Mouse (Mus musculus) hindbrain, embryonic 16.5 days (tissue): Measurements from ENCODE around the gene Rora. TPM values are rescaled to one million over a fixed set of nuclear protein-coding genes. Genes with fewer than 3 reads are reported as not detected.

ENCODE experiments used
- ATAC-seq: fragments of 200-750 bp; cut with Nextera tagmentation; 2 replicates; pipeline ENCODE4 v1.8.0; 2017; ENCODE audit warnings: moderate TSS enrichment, moderate library complexity
- H3K27ac ChIP-seq: fragments of 300-500 bp; sonication (generic); 2 replicates; pipeline ENCODE4 v1.5.1; 2014; ENCODE audit warnings: low read depth, mild to moderate bottlenecking, control low read depth, low read length, moderate library complexity
- H3K27me3 ChIP-seq: fragments of 300-500 bp; sonication (generic); replicated peaks from 2 replicates; pipeline ENCODE4 v1.6.1; 2014; ENCODE audit warnings: low read length; ENCODE audit not compliant: control insufficient read depth, insufficient read depth
- H3K36me3 ChIP-seq: fragments of 300-500 bp; sonication (generic); 2 replicates; pipeline ENCODE4 v1.6.1; 2014; ENCODE audit warnings: mild to moderate bottlenecking, low read length, moderate library complexity, mixed read lengths; ENCODE audit not compliant: control insufficient read depth, insufficient read depth
- H3K4me1 ChIP-seq: fragments of 300-500 bp; sonication (generic); 2 replicates; pipeline ENCODE4 v1.6.1; 2014; ENCODE audit warnings: low read depth, low read length; ENCODE audit not compliant: control insufficient read depth, insufficient read depth
- H3K4me2 ChIP-seq: fragments of 300-500 bp; sonication (generic); 2 replicates; pipeline ENCODE4 v1.6.1; 2014; ENCODE audit warnings: mild to moderate bottlenecking, low read length, control low read depth, moderate library complexity
- H3K4me3 ChIP-seq: fragments of 300-500 bp; sonication (generic); 2 replicates; pipeline ENCODE4 v1.5.1; 2014; ENCODE audit warnings: mild to moderate bottlenecking, low read length, control low read depth, moderate library complexity
- H3K9ac ChIP-seq: fragments of 300-500 bp; sonication (generic); 2 replicates; pipeline ENCODE4 v1.6.1; 2014; ENCODE audit warnings: low read depth, mild to moderate bottlenecking, control low read depth, low read length, moderate library complexity
- H3K9me3 ChIP-seq: fragments of 300-500 bp; sonication (generic); 2 replicates; pipeline ENCODE4 v1.6.1; 2014; ENCODE audit warnings: mild to moderate bottlenecking, low read length, moderate library complexity; ENCODE audit not compliant: control insufficient read depth
- WGBS: fragments of 180-500 bp; shearing (Covaris S2); extraction: QIAGEN DNeasy Blood & Tissue Kit; methylation state at CpG from one replicate; pipeline ENCODE4 v1.1.7; 2014; 5-methylcytosine and 5-hydroxymethylcytosine counted together
- polyA plus RNA-seq: library from polyadenylated mRNA; unstranded; fragments of >200 nt; fragmentation: Nextera tagmentation; extraction: Ambion mirVana; gene quantifications from 2 replicates; pipeline ENCODE4 v1.2.1, GENCODE M21; 2015

The Rora gene
- polyA plus RNA-seq, 1 experiment from 2014 or later, result 38.3 TPM

GRCm38 (mm10) chr9:69013186-69013715 lies 359.7 kb downstream of the Rora start:
- H3K27ac ChIP-seq, result no peak overlapping the region
- no peak for ATAC-seq
- H3K9me3 ChIP-seq, result no peaks in the 10 kb centered on the region
- no peak overlapping the region for H3K9ac ChIP-seq
- no peak overlapping the region for H3K4me3 ChIP-seq
- no peaks in the 10 kb centered on the region for H3K27me3 ChIP-seq
- 0 out of 2 replicates have a peak, but pooled peaks cover 2% of the 10 kb centered on the region for H3K4me1 ChIP-seq
- no peak overlapping the region for H3K4me2 ChIP-seq
- H3K36me3 ChIP-seq, result no peaks in the 10 kb centered on the region
- WGBS, result 76% methylated on average over 7 of the region's 7 CpGs

DNA sequence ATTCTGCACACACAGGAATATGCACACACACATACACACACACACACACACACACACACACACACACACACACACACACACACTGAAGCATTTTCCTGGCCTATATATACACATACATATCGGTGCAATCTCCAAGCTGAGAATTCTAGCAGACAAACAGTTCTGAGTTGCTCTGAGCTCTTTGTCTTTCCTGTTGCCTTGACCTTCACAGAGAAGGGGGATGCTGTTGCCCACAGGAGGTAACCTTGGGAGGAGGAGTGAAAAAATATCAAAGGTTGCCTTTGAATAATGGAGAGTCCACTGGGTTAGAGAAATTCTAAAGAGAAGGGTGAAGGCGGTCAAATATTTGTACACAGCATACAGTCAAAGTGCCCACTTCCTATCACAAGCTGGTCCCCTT lies 360.6 kb downstream of the Rora start:
- Histone ChIP-seq H3K9ac (no peak overlapping the region), H3K36me3 (no peaks in the 10 kb centered on the region), H3K4me3 (no peak overlapping the region), H3K4me2 (no peak overlapping the region), H3K4me1 (0 out of 2 replicates have a peak, but pooled peaks cover 2% of the 10 kb centered on the region), H3K27ac (no peak overlapping the region), H3K27me3 (no peaks in the 10 kb centered on the region), H3K9me3 (no peaks in the 10 kb centered on the region)
- ATAC-seq, result no peak
- 88% methylated on average over 2 of the region's 2 CpGs for WGBS

DNA sequence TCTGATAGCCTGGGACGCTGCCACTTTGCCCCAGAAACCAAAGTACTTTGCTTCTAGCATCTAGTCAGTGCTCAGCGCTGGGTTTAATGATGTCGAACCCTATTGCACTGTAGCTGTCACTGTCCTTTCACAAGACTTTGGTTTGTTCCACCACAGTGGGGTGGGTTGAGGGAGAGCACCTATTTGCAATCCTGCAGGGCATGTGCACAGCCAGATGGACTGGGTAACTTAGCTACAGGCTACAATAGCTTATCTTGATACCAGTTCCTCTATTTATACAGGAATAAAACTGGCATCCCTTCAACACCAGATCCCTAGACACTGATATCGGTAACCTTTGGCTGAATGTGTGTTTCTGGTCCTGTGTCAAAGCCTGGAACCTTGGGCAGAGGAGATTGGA lies 366.8 kb downstream of the Rora start:
- Histone ChIP-seq H3K27me3 (no peaks in the 10 kb centered on the region), H3K9ac (no peak overlapping the region), H3K4me1 (no peaks in the 10 kb centered on the region), H3K27ac (no peak overlapping the region), H3K9me3 (peaks cover 3% of the 10 kb centered on the region; the same call in 1 of the 2 replicates), H3K4me2 (no peak overlapping the region), H3K4me3 (no peak overlapping the region), H3K36me3 (no peaks in the 10 kb centered on the region)
- no peak for ATAC-seq
- 89% methylated on average over 4 of the region's 4 CpGs for WGBS

DNA sequence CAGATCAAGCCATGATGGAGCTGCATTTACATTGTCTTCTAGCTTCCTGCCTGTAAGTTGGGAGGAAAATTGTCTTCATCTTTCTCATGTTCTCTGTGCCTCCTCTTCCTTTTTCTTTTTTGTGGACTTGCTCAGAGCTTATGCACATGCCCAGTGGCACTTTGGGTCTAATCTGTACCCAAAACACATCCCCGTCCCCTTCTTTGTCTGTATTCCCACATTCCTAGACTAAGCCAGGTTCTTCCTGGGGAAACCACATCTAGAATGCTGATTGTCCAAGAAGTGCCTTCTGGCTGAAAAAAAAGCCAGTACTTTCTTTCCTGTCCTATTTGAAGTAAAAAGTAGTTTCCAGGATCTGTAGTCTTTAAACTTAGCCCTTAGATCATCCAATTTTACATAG lies 367.9 kb downstream of the Rora start:
- ATAC-seq, result 0 out of 2 replicates have a peak, but pooled peaks have one; percentile 54
- 80% methylated on average over 1 of the region's 1 CpGs for WGBS
- Histone ChIP-seq H3K4me1 (no peaks in the 10 kb centered on the region), H3K9ac (no peak overlapping the region), H3K36me3 (no peaks in the 10 kb centered on the region), H3K4me3 (no peak overlapping the region), H3K9me3 (peaks cover 3% of the 10 kb centered on the region; the same call in 1 of the 2 replicates), H3K4me2 (no peak overlapping the region), H3K27ac (no peak overlapping the region), H3K27me3 (no peaks in the 10 kb centered on the region)

GRCm38 (mm10) chr9:69023314-69023713 lies 369.7 kb downstream of the Rora start:
- H3K36me3 ChIP-seq, result no peaks in the 10 kb centered on the region
- H3K4me1 ChIP-seq, result no peaks in the 10 kb centered on the region
- H3K4me3 ChIP-seq, result no peak overlapping the region
- no peak overlapping the region for H3K4me2 ChIP-seq
- no peaks in the 10 kb centered on the region for H3K27me3 ChIP-seq
- ATAC-seq, result no peak
- H3K9ac ChIP-seq, result no peak overlapping the region
- WGBS, result 84% methylated on average over 3 of the region's 3 CpGs
- H3K9me3 ChIP-seq, result peaks cover 3% of the 10 kb centered on the region; the same call in 1 of the 2 replicates
- H3K27ac ChIP-seq, result no peak overlapping the region

DNA sequence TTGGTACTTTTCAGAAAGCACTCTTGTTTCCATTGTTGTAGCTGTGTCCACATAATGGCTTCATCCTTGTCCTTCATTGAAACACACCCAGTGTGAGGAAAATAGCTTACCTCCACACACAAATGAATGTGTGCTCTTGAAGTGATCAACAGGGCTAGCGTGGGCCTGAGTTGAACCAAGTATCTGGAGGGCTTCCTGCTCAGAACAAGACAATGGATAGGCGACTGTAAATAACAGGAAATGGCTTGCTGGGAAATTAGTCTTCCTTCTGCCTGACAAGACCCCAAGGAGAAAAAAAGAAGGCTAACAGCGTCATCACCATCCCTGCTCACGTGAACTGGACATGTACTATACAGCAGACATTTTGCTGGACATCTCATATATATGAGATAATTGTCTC lies 374.6 kb downstream of the Rora start:
- 69% methylated on average over 4 of the region's 4 CpGs for WGBS
- Histone ChIP-seq H3K4me2 (no peak overlapping the region), H3K9me3 (peaks cover 3% of the 10 kb centered on the region; the same call in 1 of the 2 replicates), H3K9ac (no peak overlapping the region), H3K36me3 (no peaks in the 10 kb centered on the region), H3K27ac (no peak overlapping the region), H3K4me3 (no peak overlapping the region), H3K4me1 (no peaks in the 10 kb centered on the region), H3K27me3 (no peaks in the 10 kb centered on the region)
- ATAC-seq, result no peak

DNA sequence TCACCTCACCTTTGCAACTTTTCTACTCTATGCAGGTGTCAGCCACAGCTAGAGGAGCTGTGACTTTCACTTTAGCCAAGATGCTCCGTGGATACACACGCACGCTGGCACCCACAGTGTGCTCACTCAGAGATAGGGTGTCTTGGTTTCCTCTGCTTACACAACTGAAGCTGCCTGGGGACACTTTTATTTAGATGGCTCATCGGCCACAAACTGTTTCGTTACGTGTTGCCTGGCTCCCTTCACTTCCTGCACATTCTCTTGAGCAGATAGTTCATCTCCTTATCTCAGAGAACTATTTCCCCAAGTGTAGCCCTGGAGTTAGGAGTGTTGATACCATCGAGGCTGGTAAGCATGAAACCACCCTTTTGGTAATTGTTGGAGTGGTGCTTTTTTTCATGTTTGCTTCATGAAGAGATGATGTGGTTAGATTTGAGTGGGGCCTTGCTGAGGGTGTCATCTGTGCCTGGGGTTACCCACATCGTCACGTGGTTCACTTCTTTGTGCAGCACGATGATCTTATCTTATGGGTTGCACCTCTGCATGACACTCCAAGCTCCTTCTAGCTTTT lies 380.8 kb downstream of the Rora start:
- ATAC-seq, result no peak
- WGBS, result 93% methylated on average over 10 of the region's 10 CpGs
- no peaks in the 10 kb centered on the region for H3K9me3 ChIP-seq

GRCm38 (mm10) chr9:69035456-69035855 lies 381.9 kb downstream of the Rora start:
- 85% methylated on average over 7 of the region's 7 CpGs for WGBS
- no peak overlapping the region for H3K4me3 ChIP-seq

More for the DNA sequence above, 380.8 kb downstream of the Rora start:
- H3K36me3 ChIP-seq, result no peaks in the 10 kb centered on the region
- H3K4me2 ChIP-seq, result no peak overlapping the region
- H3K27ac ChIP-seq, result no peak overlapping the region
- H3K9ac ChIP-seq, result no peak overlapping the region
- H3K27me3 ChIP-seq, result no peaks in the 10 kb centered on the region
- H3K4me3 ChIP-seq, result no peak overlapping the region
- no peaks in the 10 kb centered on the region for H3K4me1 ChIP-seq

GRCm38 (mm10) chr9:69036296-69036695 lies 382.7 kb downstream of the Rora start:
- H3K4me1 ChIP-seq, result no peaks in the 10 kb centered on the region
- H3K9ac ChIP-seq, result no peak overlapping the region
- no peaks in the 10 kb centered on the region for H3K9me3 ChIP-seq
- H3K27ac ChIP-seq, result no peak overlapping the region
- H3K36me3 ChIP-seq, result no peaks in the 10 kb centered on the region
- H3K27me3 ChIP-seq, result no peaks in the 10 kb centered on the region
- WGBS, result 31% methylated on average over 3 of the region's 3 CpGs
- no peak for ATAC-seq
- no peak overlapping the region for H3K4me2 ChIP-seq
- H3K4me3 ChIP-seq, result no peak overlapping the region

More at GRCm38 (mm10) chr9:69035456-69035855, 381.9 kb downstream of the Rora start:
- Histone ChIP-seq H3K9ac (no peak overlapping the region), H3K9me3 (no peaks in the 10 kb centered on the region), H3K4me1 (no peaks in the 10 kb centered on the region), H3K27ac (no peak overlapping the region), H3K36me3 (no peaks in the 10 kb centered on the region), H3K4me2 (no peak overlapping the region), H3K27me3 (no peaks in the 10 kb centered on the region)
- ATAC-seq, result no peak
